Mouse (Mus musculus) ES-Bruce4 (cell line): ENCODE data around the gene Sstr1.

ENCODE experiments used
- CTCF ChIP-seq: IDR thresholded peaks from one replicate; pipeline ENCODE4 v1.8.1; 2011; ENCODE audit warnings: low read depth, low read length
- EP300 ChIP-seq: IDR thresholded peaks from 2 replicates; pipeline ENCODE4 v1.6.1; 2011; ENCODE audit warnings: low read depth, low read length; ENCODE audit not compliant: insufficient read depth
- POLR2A ChIP-seq: IDR thresholded peaks from one replicate; pipeline ENCODE4 v1.8.1; 2011; ENCODE audit warnings: low read length; ENCODE audit not compliant: insufficient read depth

DNA sequence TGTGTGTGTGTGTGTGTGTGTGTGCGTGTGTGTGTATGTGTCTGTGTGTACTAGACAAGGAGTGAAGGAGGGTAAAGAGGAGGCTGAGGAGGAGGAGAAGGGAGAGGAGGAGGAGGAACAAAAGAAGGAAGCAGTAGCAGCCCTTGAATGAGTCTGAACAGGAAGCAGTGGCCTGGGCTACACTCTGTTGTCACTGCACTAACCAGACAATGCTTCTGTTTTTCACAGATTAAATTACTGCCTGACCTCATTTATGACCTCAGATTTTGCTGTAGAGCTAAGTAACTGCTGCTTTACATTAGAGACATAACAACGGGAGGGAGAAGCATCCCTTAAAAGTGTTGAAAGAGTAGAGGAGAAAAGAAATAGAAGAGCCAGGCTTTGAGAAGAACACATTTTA, 4.6 kb downstream of the Sstr1 start:
- TF ChIP-seq POLR2A (no peak), CTCF (no peak), EP300 (no peak)
